Mouse (Mus musculus) kidney, postnatal 36 days (tissue): ENCODE measurements around the gene Xpo5.

Source experiments
- DNase-seq, 2 experiments: peaks; one replicate each; pipeline ENCODE4 v3.0.0; 2021 to 2022; ENCODE audit warnings: mixed read lengths in 2 of 2

The Xpo5 gene

DNA sequence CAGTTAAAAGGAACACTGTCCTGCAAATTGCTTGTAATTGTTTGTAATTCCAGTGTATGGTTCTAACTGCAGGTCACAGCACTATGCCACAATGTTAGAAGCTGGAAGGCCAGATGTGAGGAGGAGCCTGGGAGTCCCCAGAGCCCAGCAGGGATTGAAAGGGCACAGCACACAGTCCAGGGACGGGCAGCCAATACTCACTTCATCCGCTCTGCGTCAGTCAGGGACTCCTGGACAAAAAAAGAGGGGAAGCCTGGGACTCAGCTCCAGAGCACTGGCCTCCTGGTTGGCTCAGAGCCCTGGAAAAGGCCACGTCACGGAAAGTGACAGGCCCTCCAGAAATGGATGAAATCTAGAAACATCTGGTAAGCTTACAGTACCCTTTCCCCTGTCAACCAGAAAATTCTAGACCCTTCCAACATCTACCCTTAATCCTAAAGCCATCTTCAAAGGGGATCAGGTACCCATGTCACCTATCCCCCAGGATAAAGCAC, 59.7 kb downstream of the Xpo5 start:
- no peak for DNase-seq

DNA sequence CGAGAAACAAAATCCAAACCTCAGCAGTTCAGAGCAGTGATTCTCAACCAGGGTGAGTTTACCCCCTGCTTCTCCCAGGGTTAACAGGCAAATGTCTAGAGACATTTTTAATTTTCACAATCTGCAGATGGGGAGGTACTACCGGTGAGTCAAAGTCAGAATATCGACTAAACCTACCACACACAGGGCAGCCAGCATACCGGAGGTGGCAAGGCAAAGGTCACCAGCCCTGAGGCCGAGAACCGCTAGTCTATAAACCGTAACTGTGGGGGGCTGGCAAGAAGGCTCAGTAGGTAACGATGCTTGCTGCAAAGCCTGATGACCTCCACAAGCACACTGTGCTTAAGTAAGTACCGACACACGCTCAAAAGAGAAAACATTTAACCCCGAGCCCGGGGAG, 62.9 kb downstream of the Xpo5 start:
- DNase-seq, result no peak

DNA sequence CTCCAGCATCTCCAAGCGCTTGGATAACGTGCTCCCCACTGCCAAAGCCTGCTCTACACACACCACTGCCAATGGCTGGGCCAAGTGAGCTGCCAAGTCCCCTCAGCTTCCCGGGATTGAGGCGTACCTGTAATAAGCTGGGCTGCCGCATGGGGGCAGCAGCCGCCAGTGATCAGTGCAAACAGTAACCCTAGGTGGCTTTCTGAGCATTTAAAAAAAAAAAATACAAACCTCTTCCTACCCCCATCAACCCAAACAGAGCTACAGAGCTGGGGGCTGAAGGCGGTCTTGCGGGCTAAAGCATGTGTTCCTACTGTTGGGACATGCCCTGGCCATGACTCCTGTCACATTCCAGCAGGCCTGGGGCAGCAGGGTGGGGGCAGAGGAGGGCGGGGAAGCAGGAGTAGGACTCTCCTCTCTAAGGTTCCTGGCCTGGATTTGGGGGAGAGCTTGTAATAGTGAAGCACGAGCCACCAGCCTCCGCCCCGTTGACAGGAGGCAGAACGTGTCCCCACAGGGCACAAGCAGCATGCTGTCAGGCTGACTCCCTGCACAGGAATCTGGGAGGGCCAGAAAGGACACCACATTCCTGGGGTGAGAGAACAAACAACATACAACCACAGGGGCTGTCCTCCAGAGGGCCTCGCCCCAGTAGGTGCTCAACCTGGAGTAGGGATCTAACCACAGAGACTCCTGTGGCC, 63.5 kb downstream of the Xpo5 start:
- DNase-seq, result peak; percentile 69 to 89

DNA sequence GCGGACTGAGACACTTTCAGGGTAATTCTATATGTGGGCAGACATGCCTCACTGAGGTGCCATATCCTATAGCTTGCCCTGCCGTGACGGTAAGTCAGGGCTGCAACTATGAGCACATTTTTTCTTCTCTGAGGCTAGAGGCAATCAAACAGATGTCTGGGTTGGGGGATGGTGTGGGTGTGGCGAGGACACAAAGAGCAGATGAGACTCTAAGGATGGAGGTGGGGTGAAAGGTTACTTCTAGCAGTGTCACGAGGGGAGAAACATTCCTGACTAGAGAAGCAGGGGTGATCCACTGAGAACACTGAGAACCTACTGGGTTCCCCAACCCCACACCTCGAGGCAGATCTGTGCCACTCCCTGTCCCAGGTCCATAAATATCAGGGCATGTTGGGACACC, 64.4 kb downstream of the Xpo5 start:
- DNase-seq, result no peak

DNA sequence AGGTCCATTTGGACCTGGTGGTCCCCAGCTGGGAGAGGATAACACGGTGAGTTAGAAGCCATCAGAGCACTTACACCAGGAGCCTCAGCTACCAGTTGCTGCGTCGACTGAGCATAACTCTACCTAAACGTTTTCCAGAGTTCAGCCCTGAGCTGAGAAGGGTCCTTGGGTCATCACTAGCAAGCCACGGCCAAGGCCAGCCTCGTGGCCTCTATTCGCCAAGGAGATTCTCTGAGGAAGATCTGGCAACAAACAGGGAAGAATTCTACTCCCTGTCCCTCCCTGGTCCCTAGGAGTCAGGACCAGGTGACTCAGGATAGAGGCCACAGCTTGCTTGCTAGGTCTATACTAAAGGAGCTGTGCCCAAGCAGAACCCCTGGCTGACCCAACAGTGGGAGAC, 64.9 kb downstream of the Xpo5 start:
- no peak for DNase-seq

DNA sequence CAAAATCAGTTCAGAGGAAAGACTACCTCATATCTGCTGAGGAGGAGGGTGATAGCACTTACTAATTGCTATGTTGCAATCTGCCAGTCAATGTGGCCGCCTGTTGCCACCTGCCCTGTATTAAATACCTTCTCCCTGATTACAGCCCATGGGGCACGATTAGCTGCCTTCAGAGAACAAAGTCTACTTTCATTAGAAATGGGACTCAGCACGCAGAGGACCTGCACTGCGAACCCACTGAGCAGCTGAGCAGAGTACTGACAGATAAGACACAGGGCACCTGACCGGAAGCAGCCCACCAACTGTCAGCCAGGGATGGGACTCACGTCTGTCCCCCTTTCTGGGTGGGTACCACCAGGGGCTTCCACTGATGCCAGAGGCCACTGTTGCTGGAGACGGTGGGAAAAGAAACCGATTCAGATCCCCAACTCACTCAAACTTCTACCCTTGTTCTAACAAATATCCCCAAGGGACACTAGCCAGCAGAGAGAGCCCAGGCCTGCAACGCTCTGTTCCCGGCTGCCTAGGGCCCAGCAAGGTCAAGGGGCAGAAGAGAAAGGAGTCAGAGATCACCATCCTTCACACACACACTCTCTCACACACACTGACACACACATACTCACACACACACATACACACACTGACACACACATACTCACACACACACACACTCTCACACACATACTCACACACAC, 65.6 kb downstream of the Xpo5 start:
- no peak for DNase-seq

DNA sequence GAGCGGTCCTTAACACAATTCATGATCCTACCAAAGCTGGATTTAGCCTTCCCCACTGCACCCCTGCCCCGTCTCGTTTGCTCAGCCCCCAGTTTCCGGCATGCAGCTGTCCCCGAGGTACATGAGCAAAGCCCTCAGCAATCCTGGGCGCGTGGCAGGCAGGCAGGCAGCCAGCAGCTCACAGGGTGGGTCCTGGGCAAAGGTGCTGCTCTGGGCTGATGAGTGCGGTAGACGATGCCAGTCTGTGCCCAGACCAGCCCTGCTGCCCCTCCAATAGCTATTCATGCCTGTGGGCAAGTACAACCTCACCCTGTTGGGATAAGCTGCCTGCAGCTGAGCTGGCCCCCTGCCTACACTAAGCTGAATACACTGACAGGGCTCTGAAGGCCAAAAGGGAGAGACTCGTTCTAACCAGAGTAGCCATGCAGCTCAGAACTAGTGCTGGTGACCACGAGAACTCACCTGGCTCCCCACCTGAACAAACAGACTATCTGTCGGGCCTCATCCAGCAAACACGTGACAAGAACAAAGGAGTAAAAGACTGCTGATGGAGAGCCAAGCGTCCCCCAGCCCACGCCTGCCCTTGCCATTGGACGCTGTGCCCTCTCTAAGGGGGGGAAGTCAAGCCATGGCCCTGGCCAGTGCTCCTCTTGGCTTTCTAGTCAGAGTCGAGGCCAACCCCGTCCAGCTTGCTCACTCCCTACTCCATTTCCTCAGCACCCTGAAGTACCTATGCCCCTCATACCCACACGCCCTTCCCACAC, 67.4 kb downstream of the Xpo5 start:
- DNase-seq, result peak; percentile 71 to 81

DNA sequence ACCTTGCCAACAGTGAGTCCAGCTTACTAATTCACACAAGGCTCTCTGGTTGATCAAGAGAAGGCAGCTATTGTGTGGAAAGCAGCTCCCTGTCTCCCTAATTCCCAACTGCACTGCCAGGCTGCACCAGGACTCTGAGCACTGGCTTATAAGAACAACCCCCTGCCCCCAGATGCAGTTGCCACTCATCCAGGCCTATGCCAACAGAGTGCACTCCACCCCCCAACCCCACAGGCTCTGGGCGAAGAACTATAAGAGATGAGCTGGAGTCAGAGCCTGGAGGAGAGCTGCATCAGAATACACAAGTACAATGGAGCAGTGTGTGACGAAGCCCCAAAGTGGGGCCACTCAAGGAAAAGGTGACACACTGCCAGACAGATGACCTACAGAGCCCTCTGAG, 69.5 kb downstream of the Xpo5 start:
- no peak for DNase-seq

DNA sequence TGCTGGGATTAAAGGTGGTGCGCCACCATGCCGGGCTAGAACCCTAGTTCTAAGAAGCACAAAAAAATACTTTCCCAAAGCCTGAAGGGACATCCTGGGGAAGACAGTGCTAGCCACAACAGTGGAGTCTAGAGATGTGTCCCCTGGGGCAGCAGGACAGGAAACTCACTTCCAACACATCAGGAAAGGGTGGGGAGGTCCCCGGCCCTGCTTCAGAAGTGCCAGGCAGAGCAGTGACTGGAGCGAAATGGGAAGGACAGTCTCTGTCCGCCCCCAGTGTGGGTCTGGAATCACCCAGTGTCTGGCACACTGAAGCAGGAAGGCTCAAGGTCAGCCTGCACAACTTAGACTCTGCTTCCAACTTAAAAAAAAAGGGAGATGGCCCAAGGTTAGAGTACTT, 70.1 kb downstream of the Xpo5 start:
- DNase-seq, result peak; percentile 70 to 76

DNA sequence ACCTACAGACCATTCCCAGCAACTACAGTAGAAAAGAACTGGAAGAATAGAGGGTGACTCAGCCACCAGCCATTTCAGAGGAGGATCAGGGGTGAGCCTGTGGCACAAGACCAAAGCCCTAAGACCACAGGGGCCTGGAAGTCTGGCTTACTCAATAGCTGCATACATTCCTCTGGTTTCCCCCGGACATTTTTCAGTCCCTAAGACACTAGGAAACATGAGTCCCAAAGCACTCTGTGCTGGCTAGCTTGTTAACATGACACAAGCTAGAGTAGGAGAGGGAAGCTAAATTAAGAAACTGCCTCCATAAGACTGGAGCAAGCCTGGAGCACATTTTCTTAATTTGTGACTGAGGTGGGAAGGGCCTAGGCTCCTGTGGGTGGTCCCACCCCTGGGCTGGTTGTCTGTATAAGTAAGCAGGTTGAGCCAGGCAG, 71.2 kb downstream of the Xpo5 start:
- DNase-seq, result no peak

DNA sequence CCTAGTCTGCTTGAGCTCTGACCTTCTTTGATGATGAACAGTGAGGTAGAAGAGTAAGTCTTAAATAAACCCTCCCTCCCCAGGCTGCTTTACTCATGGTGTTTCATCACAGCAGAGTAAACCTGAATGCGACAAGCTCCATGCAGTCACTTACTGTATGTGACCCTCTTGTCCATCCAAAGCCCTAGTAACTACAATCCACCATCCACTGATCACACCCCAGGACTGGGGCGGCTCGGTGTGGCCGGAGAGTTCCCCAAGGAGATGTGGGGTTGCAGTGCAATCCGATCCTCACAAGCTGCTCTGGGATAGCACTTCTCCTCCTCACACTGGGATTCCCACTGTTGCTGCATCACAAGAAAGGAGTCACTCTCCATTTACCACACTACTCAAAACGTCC, 71.9 kb downstream of the Xpo5 start:
- no peak for DNase-seq

DNA sequence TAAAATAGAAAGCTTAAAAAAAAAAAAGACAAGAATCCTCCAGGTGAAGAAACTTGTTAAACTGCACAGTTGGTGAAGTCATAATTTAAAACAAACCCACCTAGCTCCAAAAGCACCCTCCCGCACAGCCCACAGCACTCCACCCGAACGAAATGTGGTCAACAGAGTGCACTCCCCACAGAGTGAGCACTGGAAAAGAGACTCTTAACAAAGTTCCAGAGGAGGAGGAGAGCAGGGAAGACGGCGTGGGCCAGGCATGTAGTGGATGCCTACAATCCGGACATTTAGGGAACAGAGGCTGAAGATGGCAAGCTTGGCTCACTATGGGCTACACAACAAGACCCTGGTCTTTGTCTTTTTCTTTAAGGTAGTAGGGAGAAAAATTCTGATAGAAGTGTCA, 72.5 kb downstream of the Xpo5 start:
- no peak for DNase-seq

DNA sequence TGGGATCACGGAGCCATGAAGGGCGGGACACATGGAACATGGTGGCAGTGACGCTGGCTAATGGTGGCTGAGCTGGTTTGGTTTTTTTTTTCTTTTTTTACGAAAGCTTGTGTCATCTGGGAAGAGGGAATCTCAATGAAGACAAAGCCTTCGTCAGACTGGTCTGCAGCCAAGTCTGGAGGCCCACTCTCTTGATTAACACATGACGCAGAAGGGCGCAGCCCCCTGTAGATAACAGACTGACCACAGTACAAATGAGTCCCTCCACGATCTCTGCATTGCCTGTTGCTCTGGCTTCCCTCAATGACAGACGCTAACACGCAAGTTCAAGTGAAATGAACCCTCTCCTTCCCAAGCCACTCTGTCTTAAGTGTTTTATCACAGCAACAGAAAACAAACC, 72.9 kb downstream of the Xpo5 start:
- DNase-seq, result no peak

DNA sequence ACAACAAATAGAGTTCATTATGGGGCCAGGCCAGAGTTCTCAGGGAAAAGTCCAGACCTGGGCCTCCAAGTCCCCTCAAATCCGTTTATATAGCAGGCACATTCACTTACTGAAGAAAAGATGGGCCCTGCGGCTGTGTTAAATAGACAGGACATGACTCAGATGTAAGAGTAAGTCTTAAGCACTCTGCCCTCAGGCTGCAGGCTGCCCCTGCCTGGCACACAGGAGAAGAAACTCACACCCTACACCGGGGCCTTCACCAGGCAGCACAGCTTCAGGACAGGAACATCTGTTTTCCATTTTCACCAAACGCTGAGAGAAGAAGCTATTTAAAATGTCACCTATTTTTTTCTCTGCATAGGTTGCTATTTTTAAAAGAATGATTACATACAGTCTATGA, 75.0 kb downstream of the Xpo5 start:
- no peak for DNase-seq

DNA sequence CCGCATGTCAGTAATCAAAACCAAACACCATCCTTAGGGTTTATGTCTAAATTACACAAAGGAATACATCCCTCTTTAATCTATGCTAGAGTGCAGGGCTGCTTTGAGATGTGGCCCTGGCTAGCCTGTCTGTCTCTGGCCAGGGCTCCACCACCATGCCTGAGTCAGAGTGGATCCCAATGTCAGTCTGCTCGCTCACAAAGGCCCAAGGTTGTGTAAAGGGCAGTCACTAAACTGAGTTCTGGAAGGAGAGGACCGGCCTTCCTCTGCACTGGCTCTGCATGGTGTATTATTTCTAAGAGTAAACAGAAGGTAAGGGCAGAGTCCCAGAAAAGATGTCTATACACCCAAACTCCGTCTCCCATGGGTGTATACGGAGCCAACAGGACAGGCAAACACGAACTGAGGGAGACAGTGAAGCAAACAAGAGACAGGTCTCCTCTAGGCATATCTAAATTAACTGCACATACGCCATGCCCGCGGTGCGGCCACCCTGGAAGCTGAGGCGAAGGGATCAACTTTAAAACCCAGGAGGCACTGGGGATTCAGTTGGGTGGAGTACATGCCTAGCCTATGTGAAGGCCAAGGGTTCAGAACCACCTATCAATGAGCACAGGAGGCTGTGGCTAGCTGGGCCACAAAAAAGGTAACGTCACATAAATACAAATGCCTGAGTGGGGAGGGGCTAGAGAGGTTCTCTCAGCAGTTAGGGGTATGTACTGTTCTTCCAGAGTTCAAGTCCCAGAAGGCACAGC, 75.6 kb downstream of the Xpo5 start:
- DNase-seq, result no peak

DNA sequence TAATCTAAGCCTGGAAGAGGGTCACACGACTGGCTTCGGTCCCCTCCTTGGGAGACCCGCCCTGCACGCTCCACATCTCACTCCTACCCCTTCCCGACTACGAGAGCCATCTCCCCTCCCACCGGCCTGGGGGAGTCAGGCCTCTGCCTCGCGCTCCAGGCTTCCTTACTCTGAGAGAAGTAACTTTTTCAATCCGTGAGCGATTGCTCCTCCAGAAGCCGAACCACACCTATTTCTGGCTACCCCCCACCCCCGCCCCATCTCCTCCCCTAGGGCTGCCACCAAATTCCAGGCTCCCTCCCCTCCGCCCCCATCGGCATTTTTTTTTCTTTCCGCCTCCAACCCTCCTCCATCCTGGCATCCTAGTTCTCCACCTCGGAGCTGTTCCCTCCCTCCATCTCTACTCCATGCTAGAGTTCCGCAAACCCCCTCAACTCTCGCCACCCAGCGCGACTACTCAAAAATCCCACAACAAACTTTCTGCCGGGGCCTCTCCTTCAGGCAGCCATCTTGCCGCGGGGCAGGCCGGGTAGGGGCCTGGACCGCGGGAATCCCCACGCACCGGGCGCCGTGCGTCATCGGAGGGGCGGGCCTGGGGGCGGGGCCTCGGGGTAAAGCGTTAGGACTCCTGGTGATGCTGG, 80.0 kb downstream of the Xpo5 start, which contains the start of gene Tjap1:
TSS of gene Tjap1 (minus strand) at position 544 of the 641 bp plus-strand sequence.
- DNase-seq, result peak; percentile 89 to 95

DNA sequence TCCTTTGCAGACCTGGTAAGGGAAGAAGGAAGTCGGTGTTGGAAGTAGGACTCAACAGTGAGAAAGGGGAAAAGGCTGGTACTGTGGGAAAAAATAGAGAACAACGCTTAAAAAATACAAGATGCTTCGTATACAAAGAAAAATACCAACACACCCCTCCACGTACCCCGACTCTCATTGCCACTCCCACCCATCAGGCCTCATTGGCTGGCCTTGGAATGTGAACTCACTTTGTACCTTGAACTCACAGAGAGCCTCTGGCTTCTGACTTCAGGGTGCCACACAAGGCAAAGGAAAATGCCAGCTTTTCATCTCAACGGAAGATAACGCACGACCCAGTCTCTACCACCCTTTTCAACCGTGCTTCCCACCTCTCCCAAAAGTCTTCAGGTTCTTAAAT, 80.6 kb downstream of the Xpo5 start:
- peak; percentile 41 to 46 for DNase-seq

DNA sequence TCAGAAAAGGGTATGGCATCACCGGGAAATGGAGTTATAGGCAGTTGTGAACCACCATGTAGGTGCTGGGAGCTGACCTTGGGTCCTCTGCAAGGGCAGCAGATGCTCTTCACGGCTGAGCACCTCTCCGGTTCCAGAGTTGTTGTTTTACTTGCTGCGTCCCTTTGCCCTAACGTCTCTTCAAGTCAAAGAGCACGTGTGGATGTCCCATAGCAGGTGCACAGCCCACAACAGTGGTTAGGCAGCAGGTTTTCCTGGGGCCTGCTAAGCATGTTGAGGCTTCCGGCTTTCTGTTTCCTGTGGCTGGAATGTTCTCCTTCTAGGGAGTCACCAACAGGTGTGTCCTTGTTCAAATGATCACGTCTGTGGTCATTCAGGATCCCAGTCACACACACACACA, 81.3 kb downstream of the Xpo5 start:
- DNase-seq, result peak; percentile 45 to 60

DNA sequence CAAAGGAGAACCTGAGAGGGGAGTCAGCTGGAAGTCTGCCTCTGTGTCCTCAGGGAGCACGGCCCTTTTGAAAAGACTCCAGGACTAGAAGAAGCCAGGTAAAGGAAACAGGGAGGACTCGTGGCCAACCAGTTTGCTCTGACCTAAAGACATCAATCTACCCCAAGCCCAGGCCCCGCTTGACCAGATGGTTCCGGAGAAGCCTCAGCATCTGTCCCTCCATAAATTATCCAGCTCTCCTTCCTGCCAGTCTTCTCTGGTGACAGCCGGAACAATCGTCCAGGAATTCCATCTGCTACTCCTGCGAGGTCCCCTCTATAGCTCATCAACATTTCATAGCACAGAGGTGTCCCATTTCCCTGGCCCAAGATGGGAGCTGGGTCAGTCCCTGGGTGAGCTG, 82.1 kb downstream of the Xpo5 start:
- no peak for DNase-seq

DNA sequence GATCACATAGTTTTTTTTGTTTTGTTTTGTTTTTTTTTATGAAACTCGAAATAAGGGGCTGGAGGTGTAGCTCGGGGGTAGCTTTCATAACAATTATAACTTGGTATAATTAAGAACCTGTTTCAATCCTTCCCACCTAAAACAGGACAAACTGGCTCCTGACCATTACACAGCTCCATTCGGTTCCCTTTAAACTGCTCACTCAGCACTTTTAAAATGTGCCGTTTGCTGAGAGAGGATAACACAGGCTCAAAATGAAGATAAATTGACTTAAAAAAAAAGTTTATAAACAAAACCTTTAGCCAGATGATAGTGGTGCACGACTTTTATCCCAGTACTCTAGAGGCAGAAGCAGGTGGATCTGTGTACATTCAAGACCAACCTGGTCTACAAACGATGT, 82.8 kb downstream of the Xpo5 start:
- DNase-seq, result no peak

DNA sequence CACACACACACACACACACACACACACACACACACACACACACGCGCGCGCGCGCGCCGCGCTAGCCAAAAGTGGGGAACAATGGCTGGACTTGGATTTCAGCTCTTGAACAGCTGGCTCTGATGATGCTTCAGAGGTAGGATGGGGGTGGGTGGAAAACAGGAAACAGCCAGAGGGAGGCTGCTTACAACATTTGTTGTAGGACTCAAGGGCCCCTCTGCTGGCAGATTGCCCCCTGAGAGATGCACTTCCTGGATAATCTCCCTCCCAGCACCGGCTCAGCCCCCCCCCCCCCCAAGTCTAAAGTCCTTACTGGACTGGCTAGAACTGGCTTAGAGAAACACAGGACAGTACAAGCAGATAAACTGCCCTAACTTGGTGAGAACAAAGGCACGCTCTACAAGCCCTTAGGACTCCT, 85.1 kb downstream of the Xpo5 start:
- peak; percentile 84 to 86 for DNase-seq
